Mouse (Mus musculus) stomach, postnatal 0 days (tissue): ENCODE measurements around the gene Cep295nl.

Experiments used
- CTCF ChIP-seq: IDR thresholded peaks from 2 replicates; pipeline ENCODE4 v1.5.1; 2016; ENCODE audit warnings: antibody characterized with exemption, low read depth, mild to moderate bottlenecking, moderate library complexity
- EP300 ChIP-seq: optimal IDR thresholded peaks from 2 replicates; pipeline ENCODE3; 2016; ENCODE audit warnings: antibody characterized with exemption

GRCm38 (mm10) chr11:118322647-118323046 lies 19.7 kb downstream of the Cep295nl start:
- TF ChIP-seq CTCF (no peak), EP300 (no peak)
